Mouse (Mus musculus) Patski (cell line): ENCODE measurements around the gene Tiam1. TPM values are rescaled to one million over a fixed set of nuclear protein-coding genes. Genes with fewer than 3 reads are reported as not detected.

Experiments used
- ATAC-seq: fragments of 100-300 bp; one replicate; pipeline ENCODE4 v1.8.0; 2021
- CTCF ChIA-PET: fragments of 350-600 bp; sonication (Branson Sonifier 250); formaldehyde crosslinking; loops from one replicate; lab custom pipeline; 2022; ENCODE audit warnings: inconsistent platforms; lab: Charles Lee
- POLR2A ChIA-PET: fragments of 350-600 bp; sonication (Branson Sonifier 250); formaldehyde crosslinking; loops from one replicate; lab custom pipeline; 2022; ENCODE audit warnings: antibody characterized with exemption, inconsistent platforms; lab: Charles Lee
- DNase-seq: peaks from one replicate; pipeline ENCODE4 v3.0.0-alpha.2; 2011; ENCODE audit warnings: low read depth, low spot score
- H3K27me3 ChIP-seq: fragments of 371-371 bp; one replicate; pipeline ENCODE4 v1.5.1; 2021
- CTCF ChIP-seq: fragments of 100-300 bp; IDR thresholded peaks from one replicate; pipeline ENCODE4 v1.5.1; 2021
- in situ Hi-C: fragments of 300-500 bp; cut with MboI; formaldehyde crosslinking; loops from 3 replicates; pipeline ENCODE4 v1.11.1; 2018; ENCODE audit warnings: low pct_unique_long_range_greater_than_20kb, mixed read lengths
- polyA plus RNA-seq: library from polyadenylated mRNA; unstranded; gene quantifications from one replicate; pipeline ENCODE4 v1.2.3, GENCODE M21; 2021

The Tiam1 gene
- polyA plus RNA-seq, 1 experiment from 2014 or later, result 10.8 TPM

- TF ChIP-seq CTCF, result no peak
- ATAC-seq (no peak), DNase-seq (no peak)
- POLR2A ChIA-PET, result interaction anchor here (0.6 to 0.7 kb wide), 2 partner anchors 39 to 352 kb away, joined by 3 read pairs; no protein-coding TSS in a partner anchor
- in situ Hi-C loops, result no loop called here
- no peaks in the 10 kb centered on the region for H3K27me3 ChIP-seq
- CTCF ChIA-PET, result no interaction called here
These were observed 8.0 kb downstream of the Tiam1 start for GRCm38 (mm10) chr16:90135580-90135979.

- TF ChIP-seq CTCF, result no peak
- POLR2A ChIA-PET, result no interaction called here
- no peak for DNase-seq
- no peaks in the 10 kb centered on the region for H3K27me3 ChIP-seq
- in situ Hi-C loops, result no loop called here
- CTCF ChIA-PET, result no interaction called here
- no peak for ATAC-seq
These were observed 9.2 kb downstream of the Tiam1 start for GRCm38 (mm10) chr16:90134351-90134750.

- CTCF ChIA-PET, result interaction anchor here (0.9 to 1.0 kb wide), 2 partner anchors 10 to 12 kb away, joined by 4 to 5 read pairs; no protein-coding TSS in a partner anchor
These were observed 10.8 kb downstream of the Tiam1 start for GRCm38 (mm10) chr16:90132816-90133215.

GRCm38 (mm10) chr16:90132331-90132730 is 11.2 kb downstream of the Tiam1 start:
- ChIA-PET POLR2A (no interaction called here), CTCF (no interaction called here)
- in situ Hi-C loops, result no loop called here
- ATAC-seq (no peak), DNase-seq (no peak)
- no peaks in the 10 kb centered on the region for H3K27me3 ChIP-seq
- TF ChIP-seq CTCF, result no peak

More at GRCm38 (mm10) chr16:90132816-90133215, 10.8 kb downstream of the Tiam1 start:
- in situ Hi-C loops, result no loop called here
- POLR2A ChIA-PET, result no interaction called here
- H3K27me3 ChIP-seq, result no peaks in the 10 kb centered on the region
- no peak for DNase-seq
- no peak for TF ChIP-seq CTCF
- no peak for ATAC-seq

GRCm38 (mm10) chr16:90128817-90129587 is 14.6 kb downstream of the Tiam1 start:
- no peaks in the 10 kb centered on the region for H3K27me3 ChIP-seq
- ATAC-seq (no peak), DNase-seq (no peak)
- in situ Hi-C loops, result no loop called here
- no peak for TF ChIP-seq CTCF
- CTCF ChIA-PET, result interaction anchor here (1.6 kb wide), 1 partner anchor 12 kb away, joined by 3 read pairs; no protein-coding TSS in a partner anchor
- POLR2A ChIA-PET, result no interaction called here

GRCm38 (mm10) chr16:90128361-90128760 is 15.2 kb downstream of the Tiam1 start:
- no peak for ATAC-seq
- CTCF ChIA-PET, result interaction anchor here (1.6 kb wide), 1 partner anchor 11 kb away, joined by 3 read pairs; no protein-coding TSS in a partner anchor
- DNase-seq, result no peak
- in situ Hi-C loops, result no loop called here
- no peak for TF ChIP-seq CTCF
- no peaks in the 10 kb centered on the region for H3K27me3 ChIP-seq
- POLR2A ChIA-PET, result no interaction called here

- no peak for DNase-seq
- no peak for ATAC-seq
- ChIA-PET POLR2A (no interaction called here), CTCF (interaction anchor here (1.5 kb wide), 1 partner anchor 11 kb away, joined by 6 read pairs; no protein-coding TSS in a partner anchor)
- no peaks in the 10 kb centered on the region for H3K27me3 ChIP-seq
- in situ Hi-C loops, result no loop called here
- TF ChIP-seq CTCF, result no peak
These were observed 18.0 kb downstream of the Tiam1 start for GRCm38 (mm10) chr16:90125318-90126314.

- DNase-seq, result no peak
- in situ Hi-C loops, result no loop called here
These were observed 20.5 kb downstream of the Tiam1 start for GRCm38 (mm10) chr16:90123091-90123490.

GRCm38 (mm10) chr16:90122439-90122838 is 21.1 kb downstream of the Tiam1 start:
- no peak for TF ChIP-seq CTCF
- ATAC-seq, result no peak
- CTCF ChIA-PET, result interaction anchor here (1.6 kb wide), 1 partner anchor 11 kb away, joined by 5 read pairs; no protein-coding TSS in a partner anchor
- POLR2A ChIA-PET, result interaction anchor here (0.6 kb wide), 1 partner anchor 19 kb away, joined by 7 read pairs; no protein-coding TSS in a partner anchor
- in situ Hi-C loops, result no loop called here
- DNase-seq, result no peak
- H3K27me3 ChIP-seq, result no peaks in the 10 kb centered on the region

More at GRCm38 (mm10) chr16:90123091-90123490, 20.5 kb downstream of the Tiam1 start:
- no peaks in the 10 kb centered on the region for H3K27me3 ChIP-seq
- no peak for ATAC-seq
- TF ChIP-seq CTCF, result no peak
- ChIA-PET CTCF (interaction anchor here (1.6 kb wide), 1 partner anchor 10 kb away, joined by 5 read pairs; no protein-coding TSS in a partner anchor), POLR2A (interaction anchor here (0.6 kb wide), 1 partner anchor 18 kb away, joined by 7 read pairs; no protein-coding TSS in a partner anchor)

GRCm38 (mm10) chr16:90121799-90122198 is 21.8 kb downstream of the Tiam1 start:
- ChIA-PET POLR2A (no interaction called here), CTCF (interaction anchor here (1.6 kb wide), 1 partner anchor 11 kb away, joined by 5 read pairs; no protein-coding TSS in a partner anchor)
- ATAC-seq (no peak), DNase-seq (no peak)
- in situ Hi-C loops, result no loop called here
- H3K27me3 ChIP-seq, result no peaks in the 10 kb centered on the region
- TF ChIP-seq CTCF, result no peak
